Mouse (Mus musculus) forelimb bud, embryonic 11.5 days (tissue): ENCODE data around the gene Mical1.

Experiments used
- DNase-seq: peaks from one replicate; pipeline ENCODE4 v3.0.0-alpha.2; 2012; ENCODE audit warnings: low read depth, low spot score

Gene Mical1

DNA sequence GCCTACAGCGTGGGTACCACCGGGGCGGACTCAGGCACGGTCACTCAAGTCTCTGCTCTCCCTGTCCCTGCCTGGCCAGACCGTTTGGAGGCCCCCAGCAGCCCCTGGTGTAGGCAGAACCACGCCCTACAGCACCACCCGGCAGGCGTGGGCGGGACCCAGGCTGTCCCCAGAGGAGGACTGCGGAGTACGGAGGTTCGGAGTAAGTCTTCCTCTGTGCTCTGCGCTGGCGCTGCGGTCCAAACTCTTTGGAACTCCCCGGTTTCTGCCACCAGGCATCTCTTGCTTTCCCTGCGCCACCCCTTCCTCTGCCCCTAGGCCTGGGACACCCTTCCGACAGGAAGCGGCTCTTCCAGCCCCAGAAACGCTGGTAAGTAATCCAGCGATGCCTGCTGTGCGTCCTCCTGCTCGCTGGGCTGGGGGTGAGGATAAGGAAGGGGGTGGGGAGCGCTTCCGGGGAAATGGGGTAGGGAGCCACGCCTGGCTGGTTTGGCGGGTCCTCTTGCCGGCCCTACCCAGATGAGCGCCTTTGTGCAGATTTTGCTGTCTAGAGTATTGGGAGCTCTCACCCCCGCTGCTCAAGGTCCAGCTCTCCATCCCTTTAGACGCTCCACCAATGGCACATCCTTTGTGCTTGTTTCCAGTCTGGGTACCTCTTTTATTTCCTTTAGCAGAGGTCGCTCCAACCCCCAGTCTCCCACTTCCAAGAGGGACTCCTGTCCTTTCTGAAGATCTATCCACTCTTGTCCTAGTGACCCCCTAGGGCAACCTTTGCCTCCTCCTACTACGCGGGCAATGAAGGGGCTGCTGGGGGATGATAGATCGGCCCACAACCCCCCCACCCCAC lies at the start of gene Mical1:
Gene Mical1, plus strand, starts transcription at position 144 of the 847 bp plus-strand sequence.
- peak; percentile 55 for DNase-seq

DNA sequence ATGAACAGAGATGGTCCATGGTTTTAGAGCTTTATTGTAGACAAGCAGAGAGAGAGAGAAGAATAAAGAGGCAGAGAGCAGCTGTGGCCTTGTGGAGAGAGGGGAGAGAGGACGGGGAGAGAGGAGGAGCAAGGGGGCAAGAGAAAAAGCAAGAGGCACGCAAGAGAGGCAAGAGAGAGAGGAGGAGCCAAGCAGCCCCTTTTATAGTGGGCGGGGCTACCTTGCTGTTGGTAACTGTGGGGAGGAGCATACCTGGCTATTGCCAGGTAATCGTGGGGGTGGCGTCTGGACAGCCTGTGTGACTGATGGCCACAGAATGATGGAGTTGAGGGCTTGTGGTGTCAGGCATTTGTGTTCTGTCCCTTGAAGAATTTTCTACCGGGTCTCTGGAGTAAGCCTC lies 49.7 kb upstream of the Mical1 start:
- no peak for DNase-seq

DNA sequence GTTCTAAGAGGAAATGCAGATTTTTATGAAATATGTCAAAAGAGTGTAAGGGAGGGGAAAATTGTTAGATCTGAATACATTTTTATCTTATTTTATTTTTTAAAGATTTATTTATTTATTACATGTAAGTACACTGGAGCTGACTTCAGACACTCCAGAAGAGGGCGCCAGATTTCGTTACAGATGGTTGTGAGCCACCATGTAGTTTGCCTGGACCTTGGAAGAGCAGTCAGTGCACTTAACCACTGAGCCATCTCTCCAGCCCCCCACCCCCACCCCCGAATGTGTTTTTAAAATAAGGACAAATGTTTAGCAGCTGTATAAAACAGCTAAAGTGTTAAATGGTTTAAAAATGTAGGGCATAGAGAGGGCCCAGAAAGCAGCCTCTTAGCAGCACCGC lies 41.5 kb upstream of the Mical1 start:
- no peak for DNase-seq

DNA sequence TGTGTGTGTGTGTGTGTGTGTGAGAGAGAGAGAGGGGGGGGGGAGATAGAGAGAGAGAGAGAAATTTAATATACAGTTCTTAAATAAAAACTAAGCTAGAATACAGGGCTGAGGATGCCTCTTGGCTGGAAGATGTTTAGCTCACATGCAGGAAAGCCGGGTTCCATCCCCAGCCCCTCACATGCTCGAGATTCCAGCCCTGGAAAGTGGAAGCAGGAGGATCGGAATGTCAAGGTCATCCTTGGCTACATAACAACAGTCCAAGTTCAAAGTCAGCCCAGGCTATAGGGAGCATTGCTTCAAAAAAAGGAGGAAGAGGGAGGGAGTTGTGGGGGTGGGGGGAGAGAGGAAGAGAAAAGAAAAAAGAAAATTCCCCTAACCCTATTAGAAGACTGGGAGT lies 41.0 kb upstream of the Mical1 start:
- no peak for DNase-seq

DNA sequence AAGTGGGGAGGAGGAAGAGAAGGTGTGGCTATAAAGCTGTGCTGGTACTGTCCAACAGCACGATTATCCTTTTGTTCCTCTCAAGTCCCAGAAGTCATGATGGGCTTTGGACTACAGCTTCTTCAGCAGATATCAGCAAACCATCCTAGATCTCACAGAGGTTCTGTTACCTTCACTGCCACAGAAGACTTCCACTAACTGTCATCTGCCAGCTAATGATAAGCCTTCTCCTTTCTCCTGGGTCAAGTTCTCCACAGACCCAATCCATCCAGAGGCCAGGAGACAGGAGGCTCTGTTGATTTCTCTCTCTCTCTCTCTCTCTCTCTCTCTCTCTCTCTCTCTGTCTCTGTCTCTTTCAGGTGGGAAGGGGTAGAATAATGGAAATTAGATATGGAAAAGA lies 27.9 kb upstream of the Mical1 start:
- DNase-seq = no peak

DNA sequence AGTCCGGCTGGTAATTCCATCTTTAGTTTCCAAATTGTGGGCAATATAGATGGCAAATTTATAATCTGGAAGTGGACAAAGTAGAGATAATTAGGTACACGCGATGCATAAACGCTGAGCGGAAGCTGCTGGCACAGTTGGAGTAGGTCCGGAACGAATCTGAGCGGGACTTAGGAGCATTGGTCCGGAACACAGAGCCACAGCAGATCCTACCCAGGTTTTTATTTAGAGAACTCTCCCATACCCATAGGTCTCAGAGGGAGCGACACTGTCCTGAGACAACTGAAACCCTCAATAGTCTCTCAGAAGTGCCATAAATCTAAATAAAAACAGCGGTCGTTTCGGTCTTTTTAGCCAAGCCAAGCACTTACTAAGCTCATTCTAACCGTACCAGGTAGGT lies 26.4 kb upstream of the Mical1 start:
- DNase-seq = no peak

DNA sequence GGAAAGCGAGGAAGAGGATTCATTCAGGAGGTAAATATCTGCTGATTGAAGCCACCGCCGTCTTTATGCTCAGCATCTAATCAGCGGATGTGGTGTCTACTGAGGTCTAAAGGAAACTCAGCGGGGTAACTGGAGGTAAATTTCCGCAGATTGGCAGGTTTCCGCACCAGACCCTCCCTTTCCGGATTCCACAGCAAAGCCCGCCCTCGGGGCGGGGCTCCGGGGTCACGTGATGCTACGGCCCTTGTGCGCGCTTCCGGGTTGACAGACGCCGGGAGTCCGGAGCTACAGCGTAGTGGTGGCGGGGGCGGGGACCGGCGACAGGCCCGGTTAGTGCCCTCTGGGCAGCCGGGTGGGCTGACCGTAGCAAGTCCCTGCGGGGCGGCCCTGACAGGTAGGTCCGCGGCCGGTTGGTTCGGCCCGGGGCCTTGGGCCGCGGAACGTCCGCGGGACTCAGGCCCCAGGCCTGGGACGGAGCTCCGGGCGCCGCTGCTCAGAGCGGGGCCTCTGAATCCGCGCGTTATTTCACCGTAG lies 25.9 kb upstream of the Mical1 start, which contains the start of gene Zbtb24:
Gene Zbtb24, plus strand, starts transcription at position 247 of the 534 bp plus-strand sequence.
- DNase-seq = peak; percentile 98

DNA sequence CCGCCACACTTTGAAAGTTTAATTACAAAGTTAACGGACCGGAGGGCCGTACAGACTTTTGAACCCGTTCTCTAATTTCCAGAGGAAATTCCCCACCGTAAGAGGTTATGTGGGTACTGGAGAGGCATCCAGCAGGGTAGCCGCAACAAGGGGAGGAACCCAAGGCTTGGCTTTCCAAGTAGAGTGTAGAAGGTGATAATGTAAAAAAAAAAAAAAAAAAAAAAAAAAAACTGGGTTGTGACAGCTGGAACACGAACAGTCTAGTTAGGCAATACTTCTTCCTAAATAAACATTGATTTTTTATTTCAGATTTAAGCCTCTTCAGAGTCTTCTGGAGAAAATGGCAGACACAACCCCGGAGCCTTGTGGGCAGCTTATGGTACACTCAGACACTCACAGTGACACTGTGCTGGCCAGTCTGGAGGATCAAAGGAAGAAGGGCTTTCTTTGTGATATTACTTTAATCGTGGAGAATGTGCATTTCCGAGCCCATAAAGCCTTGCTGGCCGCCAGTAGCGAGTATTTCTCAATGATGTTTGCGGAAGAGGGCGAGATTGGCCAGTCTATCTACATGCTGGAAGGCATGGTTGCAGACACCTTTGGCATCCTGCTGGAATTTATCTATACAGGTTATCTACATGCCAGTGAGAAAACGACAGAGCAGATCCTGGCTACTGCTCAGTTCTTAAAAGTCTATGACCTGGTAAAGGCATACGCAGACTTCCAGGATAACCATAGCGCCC lies 25.2 kb upstream of the Mical1 start:
- no peak for DNase-seq

DNA sequence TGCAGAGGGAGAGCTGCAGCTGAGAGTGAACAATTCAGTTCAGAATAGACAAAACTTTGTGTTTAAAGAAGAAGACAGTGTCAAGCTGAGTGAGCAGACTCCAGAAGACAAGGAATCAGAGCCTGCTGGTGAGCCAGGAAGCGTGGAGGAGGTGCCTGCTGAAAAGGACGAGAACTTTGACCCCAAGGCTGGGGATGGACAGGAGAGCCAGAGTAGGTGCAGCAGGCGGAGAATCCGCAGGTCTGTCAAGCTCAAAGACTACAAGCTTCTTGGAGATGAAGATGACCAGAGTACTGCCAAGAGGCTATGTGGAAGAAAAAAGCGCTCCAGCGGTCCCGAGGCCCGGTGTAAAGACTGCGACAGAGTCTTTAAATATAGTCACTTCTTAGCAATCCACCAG lies 24.5 kb upstream of the Mical1 start:
- DNase-seq = no peak

DNA sequence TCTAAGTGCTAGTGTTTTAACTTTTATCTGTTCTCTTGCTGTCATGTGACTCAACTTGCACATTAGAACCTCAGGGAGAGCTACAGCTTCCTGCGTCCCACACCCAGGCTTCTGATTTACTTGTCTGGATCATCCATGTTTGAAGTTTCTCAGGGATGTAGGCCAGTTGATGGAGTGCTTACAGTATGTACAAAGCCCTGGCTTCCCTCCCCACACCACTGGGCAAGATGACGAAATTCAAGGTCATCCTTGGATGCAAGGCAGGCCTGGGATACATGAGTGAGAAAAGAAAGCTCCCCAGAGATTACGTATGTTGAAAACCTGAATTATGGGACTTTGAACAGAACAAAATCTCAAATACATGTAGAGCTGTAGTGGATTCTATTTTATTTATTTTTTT lies 23.3 kb upstream of the Mical1 start:
- no peak for DNase-seq

DNA sequence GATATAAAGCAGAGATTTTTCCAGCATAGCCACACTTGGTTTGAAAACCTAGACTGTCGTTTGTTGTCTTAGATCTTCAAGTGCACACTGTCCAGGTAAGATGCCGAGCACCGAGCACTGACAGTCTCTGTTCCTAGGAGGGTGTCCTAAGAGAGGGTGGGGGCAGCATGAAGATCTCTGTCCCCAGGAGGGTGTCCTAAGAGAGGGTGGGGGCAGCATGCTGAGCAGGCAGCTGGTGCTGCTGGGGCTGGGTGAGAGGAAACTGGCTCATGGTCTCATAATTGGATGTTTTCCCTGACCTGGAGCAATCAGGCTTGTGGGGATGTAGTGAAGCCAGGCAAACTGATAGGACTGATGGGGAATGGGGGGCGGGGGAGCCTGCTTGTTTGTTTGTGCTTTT lies 16.1 kb upstream of the Mical1 start:
- no peak for DNase-seq

DNA sequence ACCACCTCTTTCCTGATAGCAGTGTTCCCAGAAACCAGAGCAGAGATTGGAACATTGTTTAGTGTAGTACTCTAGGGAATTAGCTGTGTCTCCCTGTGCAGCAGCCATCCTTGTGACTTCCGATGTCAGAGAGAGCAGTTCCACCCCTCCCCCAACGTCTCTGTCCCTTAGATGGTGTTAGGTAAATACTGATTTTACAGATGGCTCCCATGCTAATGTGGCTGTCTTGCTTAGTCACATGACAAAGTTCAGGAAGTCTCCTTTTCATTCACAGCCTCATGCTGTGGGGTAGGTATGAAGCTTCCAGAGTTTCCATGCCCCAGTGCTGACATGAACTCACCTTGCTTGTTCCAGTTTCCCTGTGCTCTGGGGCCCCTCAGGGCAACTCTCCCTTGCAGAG lies 15.6 kb upstream of the Mical1 start:
- no peak for DNase-seq

DNA sequence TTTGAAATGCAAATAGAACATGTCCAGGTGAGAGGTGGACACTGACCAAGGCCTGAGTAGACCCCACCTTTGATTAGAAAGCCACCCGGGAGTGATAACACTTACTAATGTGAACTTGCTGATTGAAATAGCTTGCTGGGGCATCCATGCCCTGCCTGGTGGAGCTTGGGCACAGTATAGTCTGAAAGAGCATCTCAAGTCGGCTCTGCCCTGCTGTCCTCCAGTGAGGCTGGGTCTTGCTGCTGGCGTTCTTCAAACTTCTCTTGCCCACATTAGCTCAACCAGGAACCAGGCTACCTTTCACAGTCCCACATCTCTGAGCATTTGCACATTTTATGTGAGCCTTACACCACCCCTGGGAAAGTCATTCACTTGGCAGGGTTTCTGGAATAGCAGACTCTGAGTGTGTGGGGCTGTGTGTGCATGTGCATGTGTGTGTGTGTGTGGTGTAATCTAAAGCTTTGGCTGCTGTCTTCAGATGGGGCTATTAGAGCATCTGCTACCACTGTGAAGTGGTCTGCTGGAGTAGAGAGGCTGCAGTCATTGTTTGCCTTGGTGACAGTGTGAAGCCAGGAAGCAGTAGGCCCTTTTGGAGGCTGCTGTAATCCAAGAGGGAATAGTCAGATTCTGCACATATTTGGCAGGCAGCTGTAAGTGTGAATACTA lies 14.9 kb upstream of the Mical1 start:
- no peak for DNase-seq

DNA sequence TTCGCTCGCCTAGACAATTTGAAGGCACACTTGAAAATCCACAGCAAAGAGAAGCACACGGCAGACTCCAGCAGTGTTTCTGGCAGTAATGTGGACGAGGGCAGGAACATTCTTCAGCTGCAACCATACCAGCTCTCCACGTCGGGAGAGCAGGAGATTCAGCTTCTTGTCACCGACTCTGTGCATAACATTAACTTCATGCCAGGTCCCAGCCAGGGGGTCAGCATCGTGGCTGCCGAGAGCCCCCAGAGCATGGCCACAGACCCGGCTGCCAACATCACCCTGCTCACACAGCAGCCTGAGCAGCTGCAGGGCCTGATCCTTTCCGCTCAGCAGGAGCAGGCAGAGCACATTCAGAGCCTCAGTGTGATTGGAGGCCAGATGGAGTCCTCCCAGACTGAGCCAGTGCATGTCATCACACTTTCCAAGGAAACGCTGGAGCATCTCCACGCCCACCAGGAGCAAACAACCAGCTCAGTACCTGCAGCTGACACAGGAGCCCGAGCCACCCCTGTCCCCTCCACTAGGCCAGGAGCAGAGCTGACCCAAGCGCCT lies 11.6 kb upstream of the Mical1 start:
- no peak for DNase-seq

DNA sequence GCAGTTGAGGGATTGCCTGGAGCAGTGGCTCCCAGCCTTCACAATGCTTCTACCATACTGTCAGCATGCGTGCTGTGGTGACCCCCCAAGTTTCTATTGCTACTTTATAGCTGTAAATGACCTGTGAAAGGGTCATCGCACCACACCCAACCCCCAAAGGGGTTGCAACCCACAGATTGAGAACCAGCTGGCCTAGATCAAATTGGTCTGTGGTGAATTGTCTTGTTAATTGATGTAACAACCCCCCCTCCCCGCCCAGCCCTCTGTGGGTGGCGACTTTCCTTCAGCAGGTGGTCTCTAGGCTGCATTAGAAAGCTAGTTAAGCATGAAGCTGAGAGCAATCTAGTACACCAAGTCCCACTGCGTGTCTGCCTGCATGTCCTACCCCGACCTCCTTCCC lies 8.8 kb upstream of the Mical1 start:
- no peak for DNase-seq

DNA sequence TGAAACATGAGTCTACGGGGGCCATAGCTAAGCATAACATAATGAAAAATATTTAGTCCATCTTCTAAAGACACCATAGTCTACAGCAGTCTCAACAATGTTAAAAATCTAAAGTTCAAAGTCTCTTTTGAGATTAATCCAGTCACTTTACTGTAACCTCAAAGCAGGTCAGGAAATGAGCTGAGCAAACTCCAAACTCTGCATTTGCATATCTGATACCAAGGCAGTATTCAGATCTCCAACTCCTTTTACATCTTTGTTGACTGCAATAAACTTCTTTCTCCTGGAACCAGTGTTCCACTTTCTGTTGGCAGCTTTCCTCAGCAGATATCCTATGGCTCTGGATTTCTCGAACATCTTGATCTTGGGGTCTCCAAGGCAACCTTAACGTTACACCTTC lies 5.4 kb upstream of the Mical1 start:
- DNase-seq = no peak

DNA sequence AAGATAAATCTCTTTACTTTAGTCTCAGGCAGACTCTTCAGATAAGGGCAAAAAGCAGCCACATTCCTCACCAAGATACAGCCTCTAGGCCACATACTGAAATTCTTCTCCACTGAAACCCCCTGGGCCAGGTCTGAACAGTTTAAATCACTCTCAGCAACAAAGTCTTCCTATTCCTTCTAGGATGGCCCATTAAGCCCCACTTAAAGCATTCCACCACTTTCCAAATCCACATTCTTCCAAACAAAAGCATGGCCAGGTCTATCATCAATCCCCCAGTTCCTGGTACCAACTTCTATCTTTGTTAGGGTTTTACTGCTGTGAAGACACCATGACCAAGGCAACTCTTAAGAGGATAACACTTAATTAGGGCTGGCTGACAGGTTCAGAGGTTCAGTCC lies 3.6 kb upstream of the Mical1 start:
- no peak for DNase-seq

DNA sequence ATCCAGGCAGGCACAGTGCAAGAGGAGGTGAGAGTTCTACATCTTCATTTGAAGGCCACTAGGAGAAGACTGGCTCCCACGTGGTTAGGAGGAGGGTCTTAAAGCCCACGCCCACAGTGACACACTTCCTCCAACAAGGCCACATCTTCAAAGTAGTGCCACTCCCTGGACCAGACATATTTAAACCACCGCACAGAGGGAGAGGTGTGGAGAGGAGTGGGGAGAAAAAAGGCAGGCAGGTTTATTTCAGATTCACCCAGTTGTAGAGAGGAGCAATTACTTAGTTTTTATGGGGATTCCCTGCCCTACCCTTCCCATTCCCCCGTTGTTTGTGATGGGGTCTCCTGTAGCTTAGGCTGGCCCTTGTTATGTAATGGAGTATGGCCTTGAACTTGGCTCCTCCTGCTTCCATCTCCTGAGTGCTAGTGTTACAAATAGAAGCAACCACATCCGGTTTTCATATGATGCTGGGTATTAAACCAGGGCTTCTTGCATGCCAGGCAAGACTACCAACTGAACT lies 3.1 kb upstream of the Mical1 start:
- no peak for DNase-seq

DNA sequence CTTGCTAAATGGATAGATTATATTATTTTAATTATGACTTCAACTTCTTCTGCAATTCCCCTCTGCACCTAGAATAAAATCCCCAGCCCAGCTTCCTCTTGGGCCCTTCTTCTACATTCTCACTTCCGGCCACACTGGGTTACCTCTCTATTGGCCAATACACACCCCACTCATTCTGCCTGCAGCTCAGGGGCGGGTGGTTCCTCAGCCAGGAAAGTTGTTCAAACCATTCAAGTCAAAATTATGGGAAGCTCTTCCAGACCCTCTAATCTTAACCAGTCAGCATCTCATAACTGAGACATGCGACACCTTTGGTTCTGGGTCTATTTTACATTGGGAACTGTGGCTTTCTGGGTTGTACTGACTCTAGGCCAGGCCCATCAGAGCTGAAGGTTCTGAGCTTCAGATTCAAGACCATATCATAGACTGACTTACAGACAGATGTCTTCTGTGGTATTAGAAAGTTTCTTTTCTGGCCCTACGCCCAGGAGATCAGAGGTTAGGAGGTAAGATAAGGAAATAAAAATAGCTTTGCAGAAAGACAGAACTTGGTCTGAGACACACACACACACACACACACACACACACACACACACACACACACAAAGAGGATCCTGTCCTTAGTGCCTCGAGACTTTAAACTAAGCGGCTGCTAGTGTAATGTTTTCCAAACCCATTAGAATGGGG lies 2.2 kb upstream of the Mical1 start:
- DNase-seq = no peak

DNA sequence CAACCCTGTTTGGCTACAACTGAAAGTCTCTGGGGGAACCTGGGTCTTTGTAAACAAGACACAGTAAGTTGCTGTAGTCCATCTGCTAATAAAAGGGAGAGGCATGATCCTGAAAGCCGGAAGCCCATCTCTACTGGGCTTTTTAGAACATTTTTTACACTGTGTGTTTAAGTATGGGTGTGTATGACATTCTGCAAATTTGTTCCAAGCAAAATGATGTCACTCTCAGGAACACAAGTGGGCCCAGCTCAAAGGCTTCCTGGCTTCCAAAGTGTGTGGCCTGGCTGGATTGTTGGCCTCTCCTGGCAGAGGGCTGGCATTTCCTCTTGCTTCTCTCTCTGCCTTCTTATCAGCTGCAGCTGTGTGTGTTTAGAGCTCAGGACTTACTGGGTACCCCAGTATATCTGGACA lies 1.1 kb upstream of the Mical1 start:
- no peak for DNase-seq

DNA sequence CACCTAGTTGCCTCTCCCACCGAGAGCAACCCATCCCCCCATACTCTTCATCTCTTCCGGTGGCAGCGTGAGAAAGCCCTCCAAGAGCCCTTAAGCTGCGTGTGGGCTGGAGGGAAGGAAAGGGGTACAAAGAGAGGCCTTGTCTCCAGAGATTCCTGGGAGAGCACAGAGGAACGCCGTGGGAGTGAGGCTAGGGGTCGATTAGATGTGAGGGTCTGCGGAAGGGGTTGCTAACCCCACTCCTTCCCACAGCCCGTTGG lies 834 bp downstream of the Mical1 start:
- DNase-seq = peak; percentile 48
